Mouse (Mus musculus) kidney, adult 2 months (tissue): ENCODE measurements at regions not wholly inside any gene's neighbourhood (a gene's known extent, or its start where the extent isn't known, plus 50 kb on each side); places are given as distances from the start of the nearest gene placed in this dataset.

ENCODE experiments used
- CTCF ChIP-seq: fragments of 200-500 bp; conservative IDR thresholded peaks from 2 replicates; pipeline ENCODE4 v1.5.1; 2011; ENCODE audit warnings: low read depth, mild to moderate bottlenecking, control low read depth, low read length, moderate library complexity, mixed read lengths; ENCODE audit not compliant: insufficient read depth, insufficient read length
- POLR2A ChIP-seq: fragments of 200-500 bp; IDR thresholded peaks from one replicate; pipeline ENCODE4 v1.6.1; 2011; ENCODE audit warnings: low read depth, low read length, control low read depth

DNA sequence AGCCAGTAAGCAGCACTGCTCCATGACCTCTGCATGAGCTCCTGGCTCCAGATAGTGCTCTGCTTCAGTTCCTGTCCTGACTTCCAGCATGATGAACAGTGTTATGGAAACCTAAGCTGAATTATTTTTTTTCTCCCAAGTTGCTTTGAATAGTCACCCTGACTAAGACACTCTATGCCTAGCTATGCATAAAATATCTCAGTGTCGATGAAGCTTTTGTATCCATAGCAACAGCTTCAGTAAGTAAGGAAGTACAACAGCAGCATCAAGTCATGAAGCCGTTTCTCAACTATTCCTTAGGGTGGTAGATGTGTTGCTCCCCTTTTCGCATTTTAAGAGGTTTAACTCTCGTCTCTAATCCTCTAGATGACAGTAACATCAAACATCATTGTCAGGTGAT lies 228.4 kb upstream of the Gpc5 start:
- TF ChIP-seq POLR2A (no peak), CTCF (no peak)
